Mouse (Mus musculus) liver (tissue): ENCODE measurements at regions not wholly inside any gene's neighbourhood (a gene's known extent, or its start where the extent isn't known, plus 50 kb on each side); places are given as distances from the start of the nearest gene placed in this dataset.

ENCODE experiments used
- DNase-seq: peaks from one replicate; pipeline ENCODE4 v3.0.0-alpha.2; 2020; ENCODE audit warnings: mixed read lengths

GRCm38 (mm10) chr12:26244701-26245100 is 170.4 kb downstream of the Rnf144a start:
- DNase-seq: no peak

- no peak for DNase-seq
Observed at GRCm38 (mm10) chr12:26227557-26228020, 187.5 kb downstream of the Rnf144a start.

DNA sequence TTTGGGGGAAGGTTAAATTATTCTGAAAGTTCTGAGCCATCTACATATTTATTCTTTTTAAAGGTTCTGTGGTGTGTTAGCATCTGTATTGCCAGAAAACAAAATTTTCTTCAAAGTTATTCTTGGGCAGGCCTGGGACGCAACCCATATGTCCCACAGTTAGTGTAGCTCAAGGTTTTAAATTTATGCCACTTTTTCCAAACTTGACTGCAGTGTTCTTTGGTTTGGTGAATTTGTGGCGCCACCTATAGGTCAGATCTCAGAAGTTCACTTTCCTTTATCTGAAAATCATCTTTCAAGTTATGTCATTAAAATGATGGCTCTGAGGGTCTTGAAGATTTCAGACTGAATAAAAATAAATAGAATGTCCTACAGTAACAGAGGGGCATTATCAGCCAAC is 188.7 kb downstream of the Rnf144a start:
- DNase-seq: no peak

- no peak for DNase-seq
Observed at GRCm38 (mm10) chr12:26212447-26212846, 202.6 kb downstream of the Rnf144a start.

DNA sequence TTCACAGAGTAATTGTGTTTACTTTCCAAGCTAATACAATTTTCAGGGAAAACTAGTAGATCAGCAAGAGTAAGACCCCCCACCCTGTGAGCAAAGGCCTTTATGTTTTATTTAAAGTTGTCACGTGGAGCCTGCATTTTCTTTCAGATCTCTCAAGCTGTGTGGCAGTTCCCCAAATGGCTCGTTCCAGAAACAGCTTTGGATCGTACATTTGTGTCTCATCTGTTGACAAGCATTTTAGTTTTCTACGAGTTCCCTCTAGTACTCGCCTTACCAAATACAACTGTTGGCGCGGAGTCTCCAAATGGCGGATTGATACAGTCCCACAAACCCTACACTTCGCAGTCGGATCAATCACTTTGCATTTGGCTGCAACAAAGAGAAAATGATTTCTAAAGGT is 203.6 kb downstream of the Rnf144a start:
- no peak for DNase-seq

DNA sequence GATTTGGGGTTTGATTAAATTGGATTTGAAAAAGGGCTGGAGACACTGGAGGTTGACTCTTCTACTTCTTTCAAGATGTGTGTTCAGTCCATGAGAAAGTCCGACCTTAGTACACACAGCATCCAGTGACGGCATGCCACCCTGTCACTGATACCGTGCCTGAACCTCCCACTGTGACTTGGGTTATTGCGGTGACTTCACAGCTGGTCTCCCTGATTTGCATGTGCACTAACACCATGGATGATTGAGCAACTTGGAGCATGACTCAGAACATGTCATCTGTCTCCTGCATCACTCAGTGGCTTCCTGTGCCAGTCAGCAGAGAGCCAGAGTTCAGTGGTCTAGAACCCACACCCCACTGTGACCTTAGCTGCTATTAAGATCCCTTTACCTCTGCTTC is 208.3 kb downstream of the Rnf144a start:
- no peak for DNase-seq

- no peak for DNase-seq
Observed at GRCm38 (mm10) chr12:26206036-26206435, 209.0 kb downstream of the Rnf144a start.

GRCm38 (mm10) chr12:26191982-26192576 is 223.0 kb downstream of the Rnf144a start:
- DNase-seq: no peak

DNA sequence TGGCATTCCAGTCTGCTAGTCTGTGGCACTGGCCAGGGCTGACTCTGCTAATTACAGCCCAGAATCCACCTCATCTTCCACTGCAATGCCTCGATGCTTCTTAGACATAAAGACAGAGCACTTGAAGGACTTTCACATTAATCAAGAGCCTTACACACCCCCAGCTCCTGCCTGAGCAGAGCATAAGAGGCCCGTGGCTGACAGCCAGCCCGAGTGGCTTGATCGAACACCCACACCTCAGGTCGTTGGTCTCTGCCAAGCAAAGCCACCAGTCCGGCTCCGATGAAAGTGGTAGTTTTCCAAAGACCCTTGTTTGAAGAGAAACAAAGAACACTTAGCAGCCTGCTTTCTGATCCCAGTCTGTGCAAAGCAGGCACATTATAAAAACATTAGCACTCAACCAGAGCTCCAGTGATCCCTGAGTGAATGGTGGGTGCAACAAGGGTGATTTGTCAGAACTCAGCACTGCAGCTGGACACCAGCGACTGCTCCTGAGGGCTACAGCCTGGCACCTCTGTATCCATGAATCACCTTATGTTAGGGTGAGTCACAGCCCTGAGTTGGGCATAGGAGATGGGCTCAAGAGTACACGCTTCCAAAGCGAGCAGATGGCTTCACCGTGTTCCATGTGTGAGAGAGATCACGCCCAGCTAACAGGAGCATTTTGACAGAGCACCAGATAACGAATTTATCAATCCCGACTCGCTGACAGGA is 223.6 kb downstream of the Rnf144a start:
- no peak for DNase-seq

GRCm38 (mm10) chr12:26188996-26189395 is 226.1 kb downstream of the Rnf144a start:
- DNase-seq: no peak

DNA sequence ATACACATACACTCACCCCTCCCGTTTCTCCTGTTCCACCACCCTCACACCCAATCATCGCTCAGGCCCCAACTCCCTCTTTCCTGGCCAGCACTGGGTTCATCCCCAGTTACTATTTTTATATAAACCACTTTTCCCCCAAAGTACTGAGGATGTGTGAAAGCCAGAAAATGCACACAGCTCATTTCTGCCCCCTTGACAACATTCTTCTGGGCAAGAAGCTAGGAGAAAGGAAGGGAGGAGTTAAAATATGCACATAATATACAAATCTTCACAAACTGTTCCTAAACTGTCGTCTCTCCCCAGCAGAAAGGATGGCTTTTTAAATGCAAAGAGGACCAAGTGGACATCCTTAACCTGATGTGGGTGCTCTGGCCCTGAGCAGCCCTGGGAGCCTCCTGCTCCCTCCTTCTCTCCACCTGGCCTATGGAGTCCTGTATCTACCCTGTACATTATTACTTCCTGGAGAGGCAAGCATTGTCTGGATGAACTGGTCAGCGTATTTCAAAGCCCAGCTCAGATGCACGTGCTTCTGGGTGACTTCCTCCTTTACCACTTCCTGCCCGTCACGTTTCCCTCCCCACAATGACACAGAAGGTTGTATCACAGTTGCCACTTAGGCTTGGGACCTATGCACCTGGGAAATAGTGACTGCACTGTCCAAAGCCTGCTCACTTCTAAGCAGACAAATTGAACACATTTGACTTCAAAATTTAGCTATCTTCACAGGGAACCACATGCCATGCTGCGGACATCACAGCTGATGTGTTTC is 227.8 kb downstream of the Rnf144a start:
- no peak for DNase-seq

GRCm38 (mm10) chr12:26184701-26185460 is 230.2 kb downstream of the Rnf144a start:
- DNase-seq: no peak

DNA sequence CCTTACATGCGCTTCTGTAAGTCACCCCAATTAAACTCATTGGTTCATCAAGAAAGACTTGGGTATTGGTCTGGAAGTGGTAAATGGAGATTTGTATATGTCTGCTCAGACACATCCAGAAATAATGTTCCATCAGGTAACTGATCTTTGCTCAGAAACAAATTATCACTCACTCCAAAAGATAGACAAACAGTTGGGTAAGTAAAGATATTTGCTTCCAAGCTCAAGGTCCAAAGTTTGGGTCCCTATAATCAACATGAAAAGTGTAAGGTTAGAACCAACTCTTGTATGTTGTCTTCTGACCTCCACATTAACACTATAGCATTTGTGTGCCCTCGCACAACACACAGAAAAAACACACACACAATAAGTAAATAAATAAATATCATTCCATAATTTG is 232.0 kb downstream of the Rnf144a start:
- DNase-seq: no peak

DNA sequence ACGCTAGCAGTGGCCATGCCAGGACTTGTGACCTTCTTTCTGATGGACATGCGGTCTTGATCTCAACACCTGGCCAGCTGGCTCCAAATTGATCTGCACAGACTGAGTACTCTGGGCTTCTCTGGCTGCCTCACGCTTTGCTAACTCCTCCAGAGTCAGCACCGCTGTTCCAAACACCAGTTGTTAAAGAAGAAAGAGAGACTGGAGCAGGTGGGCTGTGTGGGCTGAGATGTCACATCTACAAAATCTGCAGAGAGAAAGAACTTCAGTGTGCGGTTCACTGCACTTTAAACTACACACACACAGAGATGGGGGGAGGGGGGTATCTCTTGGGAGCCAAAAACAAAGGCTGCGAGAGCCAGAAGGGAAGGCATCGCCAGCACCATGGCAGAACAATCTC is 234.2 kb downstream of the Rnf144a start:
- no peak for DNase-seq

GRCm38 (mm10) chr12:26176231-26176662 is 238.8 kb downstream of the Rnf144a start:
- no peak for DNase-seq

DNA sequence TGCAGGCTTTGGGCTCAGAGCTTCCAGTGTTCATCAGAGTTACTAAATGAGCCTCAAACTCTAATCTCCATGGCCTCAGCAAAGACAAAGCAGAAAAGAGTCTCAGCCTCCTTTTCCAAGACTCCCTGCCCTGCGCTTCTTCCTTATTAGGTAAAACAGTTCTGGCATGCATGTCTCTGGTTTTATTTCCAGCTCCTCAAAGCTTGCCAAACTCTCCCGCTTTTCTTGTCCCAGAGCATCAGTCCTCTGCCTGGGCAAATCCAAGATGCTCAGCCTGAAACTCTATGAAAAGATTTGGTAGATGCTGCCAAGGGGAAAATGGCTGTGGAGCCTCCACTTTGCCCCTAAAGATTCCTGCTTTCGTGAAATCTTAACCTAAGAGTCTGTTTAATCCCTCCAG is 251.6 kb downstream of the Rnf144a start:
- DNase-seq: no peak

GRCm38 (mm10) chr12:26160861-26161615 is 254.0 kb downstream of the Rnf144a start:
- DNase-seq: no peak

GRCm38 (mm10) chr12:26152992-26153391 is 262.1 kb downstream of the Rnf144a start:
- DNase-seq: no peak

GRCm38 (mm10) chr12:26146336-26146735 is 268.7 kb downstream of the Rnf144a start:
- no peak for DNase-seq

DNA sequence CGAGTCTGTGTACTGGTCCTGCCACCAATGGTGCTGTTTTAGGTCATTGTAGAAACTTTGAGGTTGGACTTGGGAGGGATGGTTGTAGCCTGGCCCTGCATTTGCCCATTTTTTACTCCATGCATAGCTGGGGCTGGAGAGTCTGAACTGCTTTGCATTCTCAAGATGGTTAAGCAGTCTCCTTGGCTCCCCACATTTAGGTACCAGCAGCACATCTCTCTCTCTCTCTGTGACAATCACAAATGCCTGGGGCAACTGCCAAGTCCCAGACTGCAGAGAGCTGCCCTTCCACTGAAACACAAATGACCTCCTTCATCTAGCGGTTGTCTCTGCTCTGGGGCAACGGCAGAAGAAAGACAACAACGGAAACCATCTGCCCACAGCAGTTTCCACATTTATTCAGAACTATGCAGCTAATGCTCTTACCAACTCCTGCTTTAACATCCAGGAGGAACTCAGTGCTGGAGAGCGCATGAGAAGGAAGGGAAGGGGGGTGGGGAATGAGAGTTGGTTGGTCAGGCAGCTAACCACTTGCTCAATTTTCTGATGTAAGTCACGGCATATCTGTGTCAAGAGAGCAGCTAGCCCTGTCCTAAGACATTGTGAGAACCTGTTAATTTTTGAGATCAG is 269.9 kb downstream of the Rnf144a start:
- DNase-seq: no peak

GRCm38 (mm10) chr12:26144616-26145015 is 270.4 kb downstream of the Rnf144a start:
- DNase-seq: no peak

GRCm38 (mm10) chr12:26143411-26143810 is 271.6 kb downstream of the Rnf144a start:
- no peak for DNase-seq
